Comparison of ENCODE assay signal across 8 mouse cellular contexts in genomic region chr8:106337852-106338521, GRCm38 (mm10). TPM values are rescaled to one million over a fixed set of nuclear protein-coding genes. Genes with fewer than 3 reads are reported as not detected.
DNase-seq lines count a peak whose midpoint lies in the region; ATAC-seq and TF ChIP-seq lines count a peak whose summit lies in the region.

Gene Smpd3, minus strand, starts transcription at chr8:106337988.

- H3K27ac ChIP-seq in cortical plate, adult 2 months (ENCODE audit: insufficient read depth, low read length), result peak within 1 kb of the TSS; percentile 79

- peak; percentile 92 for TF ChIP-seq POLR2A in cortical plate, adult 2 months (IDR thresholded peaks at IDR 0.05; ENCODE audit: extremely low read depth, insufficient read depth, low read length)

- peak within 1 kb of the TSS; percentile 80 for H3K4me3 ChIP-seq in cortical plate, adult 2 months (ENCODE audit: insufficient read depth, low read length)
- H3K4me3 ChIP-seq in megakaryocyte, embryonic 14.5 days (replicated peaks), result peak within 1 kb of the TSS; percentile 91

- H3K36me3 ChIP-seq in megakaryocyte, embryonic 14.5 days (replicated peaks; ENCODE audit: low read length), result no peaks in the 10 kb centered on the region

- H3K4me1 ChIP-seq in cortical plate, adult 2 months (ENCODE audit: control insufficient read depth, insufficient read depth, low read length), result peaks cover 4% of the 10 kb centered on the region
- H3K4me1 ChIP-seq in megakaryocyte, embryonic 14.5 days, result peaks cover 30% of the 10 kb centered on the region

- H3K27me3 ChIP-seq in megakaryocyte, embryonic 14.5 days (replicated peaks), result peaks cover 43% of the 10 kb centered on the region

- peaks cover 11% of the 10 kb centered on the region; the same call in 1 of the 2 replicates for H3K9me3 ChIP-seq in megakaryocyte, embryonic 14.5 days

- TF ChIP-seq CTCF in cortical plate, adult 2 months (IDR thresholded peaks at IDR 0.05; ENCODE audit: extremely low read depth, insufficient read depth, low read length), result no peak

- ATAC-seq in activated CD4-positive, CD25-positive, alpha-beta regulatory T cell, adult 4 months, result peak; percentile 99

- DNase-seq in gastrocnemius, adult 8-10 months (ENCODE audit: low spot score in 2 of 2), result peak; percentile 98
- peak; percentile 97 for DNase-seq in hindlimb bud, embryonic 11.5 days (ENCODE audit: extremely low spot score, low read depth, low spot score)
- peak; percentile 93 to 100 for DNase-seq in left cerebral cortex, adult 8-10 months (ENCODE audit: low spot score in 2 of 2)
- DNase-seq in right cerebral cortex, postnatal 10 days (ENCODE audit: low spot score in 2 of 2), result peak; percentile 99 to 100
- peak; percentile 95 for DNase-seq in urinary bladder, postnatal 25 days (ENCODE audit: low spot score)

RNA-seq across cellular contexts. Expression of gene Smpd3, which starts in this region (rescaled TPM):
- polyA plus RNA-seq in activated CD4-positive, CD25-positive, alpha-beta regulatory T cell, adult 4 months (2017; shearing (Covaris generic)), result not detected
- polyA plus RNA-seq in cortical plate, adult 2 months (2012; rRNA removed), result 26.4 and 31.9 TPM in 2 replicates
- total RNA-seq in gastrocnemius, adult 8-10 months (2022), result 1 to 10 TPM in 1 of 4 experiments, under 1 TPM in 3; 0.53 to 1.0 (median 0.74) TPM
- total RNA-seq in left cerebral cortex, adult 8-10 months (2022), result 10 to 100 TPM; 65.8 to 76.1 (median 71.5) TPM
- not detected in 2 replicates for polyA plus RNA-seq in megakaryocyte, embryonic 14.5 days (2012; ENCODE audit: insufficient read depth, low replicate concordance)

Comparison
In these comparisons a context has a peak if more than half of its experiments do, and no peak if none do; other contexts are left out.
1. Peak in every context shown above with its lines: DNase-seq, ATAC-seq, H3K4me3 ChIP-seq and H3K27ac ChIP-seq.
2. RNA of gene Smpd3 (total RNA-seq): 65.8 to 76.1 TPM in left cerebral cortex, adult 8-10 months; 0.53 to 1.0 TPM in gastrocnemius, adult 8-10 months; every median in the first group is over 10 times any median in the second.
3. RNA of gene Smpd3 (polyA plus RNA-seq): 26.4 to 31.9 TPM in cortical plate, adult 2 months; not detected in activated CD4-positive, CD25-positive, alpha-beta regulatory T cell, adult 4 months and not detected in megakaryocyte, embryonic 14.5 days; every median in the first group is over 10 times any median in the second.
4. Peak in ATAC-seq in activated CD4-positive, CD25-positive, alpha-beta regulatory T cell, adult 4 months; RNA of the gene not detected or under 1 TPM.